Mouse (Mus musculus): ENCODE results near the gene Rgs6. TPM values are rescaled to one million over a fixed set of nuclear protein-coding genes. Genes with fewer than 3 reads are reported as not detected.

Rgs6 gene
- polyA plus RNA-seq, 1 experiment from 2014 or later, result 1.9 TPM

GRCm38 (mm10) chr12:82757367-82757766 is 169.3 kb downstream of the Rgs6 start:
- POLR2A ChIA-PET, result no interaction called here

DNA sequence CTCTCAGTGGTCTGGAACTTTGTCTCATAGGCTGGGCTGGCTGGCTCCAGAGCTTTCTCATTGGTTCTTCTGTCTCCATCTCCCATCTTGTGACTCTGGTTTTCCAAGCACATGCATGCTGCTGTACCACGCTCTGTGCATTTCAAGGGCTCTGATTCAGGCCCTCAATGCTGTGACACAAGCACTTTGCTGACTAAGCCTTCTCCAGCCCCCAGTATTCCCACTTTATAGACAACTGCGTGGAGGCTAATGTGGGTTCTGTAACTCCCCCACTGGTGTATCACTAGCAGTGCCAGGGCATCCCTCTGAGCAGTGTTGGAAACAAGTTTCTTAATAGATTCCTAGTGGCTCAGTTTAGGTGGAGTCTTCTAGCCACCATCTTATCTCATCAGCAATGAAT is 174.0 kb downstream of the Rgs6 start:
- in situ Hi-C loops (cut with MboI; ENCODE audit: low pct_unique_long_range_greater_than_20kb), result no loop called here
- no peaks in the 10 kb centered on the region for H3K27me3 ChIP-seq
- no peak for DNase-seq (ENCODE audit: low read depth, low spot score)
- POLR2A ChIA-PET, result no interaction called here
- no peak for TF ChIP-seq CTCF (IDR thresholded peaks at IDR 0.05)
- CTCF ChIA-PET, result no interaction called here
- no peak for ATAC-seq

More at GRCm38 (mm10) chr12:82757367-82757766, 169.3 kb downstream of the Rgs6 start:
- CTCF ChIA-PET, result no interaction called here
- DNase-seq (ENCODE audit: low read depth, low spot score) (no peak), ATAC-seq (no peak)
- no peak for TF ChIP-seq CTCF (IDR thresholded peaks at IDR 0.05)
- no peaks in the 10 kb centered on the region for H3K27me3 ChIP-seq
- in situ Hi-C loops (cut with MboI; ENCODE audit: low pct_unique_long_range_greater_than_20kb), result no loop called here

- ChIA-PET POLR2A (no interaction called here), CTCF (interaction anchor here (1.4 kb wide), 1 partner anchor 41 kb away, joined by 3 read pairs; no protein-coding TSS in a partner anchor)
- no peak for TF ChIP-seq CTCF (IDR thresholded peaks at IDR 0.05)
- in situ Hi-C loops (cut with MboI; ENCODE audit: low pct_unique_long_range_greater_than_20kb), result no loop called here
- no peak for DNase-seq (ENCODE audit: low read depth, low spot score)
- no peaks in the 10 kb centered on the region for H3K27me3 ChIP-seq
- no peak for ATAC-seq
Observed at GRCm38 (mm10) chr12:82768726-82769125, 180.6 kb downstream of the Rgs6 start.

GRCm38 (mm10) chr12:82772215-82772614 is 184.1 kb downstream of the Rgs6 start:
- ChIA-PET POLR2A (no interaction called here), CTCF (no interaction called here)
- ATAC-seq, result no peak
- in situ Hi-C loops (cut with MboI; ENCODE audit: low pct_unique_long_range_greater_than_20kb), result no loop called here
- no peaks in the 10 kb centered on the region for H3K27me3 ChIP-seq
- peak; percentile 39 for TF ChIP-seq CTCF (IDR thresholded peaks at IDR 0.05)
- DNase-seq (ENCODE audit: low read depth, low spot score), result no peak

- ATAC-seq (no peak), DNase-seq (ENCODE audit: low read depth, low spot score) (no peak)
- CTCF ChIA-PET, result interaction anchor here (1.5 kb wide), 1 partner anchor 17 kb away, joined by 3 read pairs; no protein-coding TSS in a partner anchor
- no peak for TF ChIP-seq CTCF (IDR thresholded peaks at IDR 0.05)
- H3K27me3 ChIP-seq, result no peaks in the 10 kb centered on the region
- POLR2A ChIA-PET, result no interaction called here
- in situ Hi-C loops (cut with MboI; ENCODE audit: low pct_unique_long_range_greater_than_20kb), result no loop called here
Observed at GRCm38 (mm10) chr12:82774576-82774975, 186.5 kb downstream of the Rgs6 start.

- no peak for DNase-seq (ENCODE audit: low read depth, low spot score)
- CTCF ChIA-PET, result no interaction called here
- POLR2A ChIA-PET, result no interaction called here
- ATAC-seq, result no peak
- no peaks in the 10 kb centered on the region for H3K27me3 ChIP-seq
- in situ Hi-C loops (cut with MboI; ENCODE audit: low pct_unique_long_range_greater_than_20kb), result no loop called here
- TF ChIP-seq CTCF (IDR thresholded peaks at IDR 0.05), result no peak
Observed at GRCm38 (mm10) chr12:82776686-82777085, 188.6 kb downstream of the Rgs6 start.

GRCm38 (mm10) chr12:82780936-82781335 is 192.8 kb downstream of the Rgs6 start:
- in situ Hi-C loops (cut with MboI; ENCODE audit: low pct_unique_long_range_greater_than_20kb), result no loop called here
- no peak for DNase-seq (ENCODE audit: low read depth, low spot score)
- CTCF ChIA-PET, result no interaction called here

DNA sequence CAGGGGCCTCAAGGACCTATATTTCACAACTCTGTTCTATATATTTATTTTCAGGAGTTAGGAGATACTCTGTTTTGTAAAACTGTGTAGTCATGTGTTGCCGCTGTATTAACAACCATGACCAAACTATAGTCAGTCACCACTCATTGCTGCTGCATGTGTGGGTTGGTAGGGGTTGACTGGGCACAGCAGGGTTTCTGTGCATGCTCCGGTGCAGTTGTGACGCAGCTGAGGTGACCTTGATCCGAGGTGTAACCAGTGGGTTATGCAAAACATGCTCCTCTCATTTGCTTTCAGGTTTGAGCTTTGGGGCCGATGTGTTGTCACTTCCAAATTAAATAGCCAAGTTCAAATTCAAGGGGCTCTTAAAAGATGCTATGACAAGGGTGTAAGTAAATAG is 193.3 kb downstream of the Rgs6 start:
- ATAC-seq (no peak), DNase-seq (ENCODE audit: low read depth, low spot score) (no peak)
- in situ Hi-C loops (cut with MboI; ENCODE audit: low pct_unique_long_range_greater_than_20kb), result no loop called here
- ChIA-PET CTCF (no interaction called here), POLR2A (no interaction called here)
- TF ChIP-seq CTCF (IDR thresholded peaks at IDR 0.05), result no peak
- no peaks in the 10 kb centered on the region for H3K27me3 ChIP-seq

More at GRCm38 (mm10) chr12:82780936-82781335, 192.8 kb downstream of the Rgs6 start:
- no peaks in the 10 kb centered on the region for H3K27me3 ChIP-seq
- TF ChIP-seq CTCF (IDR thresholded peaks at IDR 0.05), result no peak
- no peak for ATAC-seq
- POLR2A ChIA-PET, result no interaction called here

- no peak for TF ChIP-seq CTCF (IDR thresholded peaks at IDR 0.05)
- DNase-seq (ENCODE audit: low read depth, low spot score) (no peak), ATAC-seq (no peak)
- in situ Hi-C loops (cut with MboI; ENCODE audit: low pct_unique_long_range_greater_than_20kb), result no loop called here
- POLR2A ChIA-PET, result no interaction called here
- CTCF ChIA-PET, result no interaction called here
- no peaks in the 10 kb centered on the region for H3K27me3 ChIP-seq
Observed at GRCm38 (mm10) chr12:82792122-82792521, 204.0 kb downstream of the Rgs6 start.

GRCm38 (mm10) chr12:82799892-82800291 is 211.8 kb downstream of the Rgs6 start:
- POLR2A ChIA-PET, result no interaction called here
- DNase-seq (ENCODE audit: low read depth, low spot score) (no peak), ATAC-seq (no peak)
- H3K27me3 ChIP-seq, result no peaks in the 10 kb centered on the region
- in situ Hi-C loops (cut with MboI; ENCODE audit: low pct_unique_long_range_greater_than_20kb), result no loop called here
- no peak for TF ChIP-seq CTCF (IDR thresholded peaks at IDR 0.05)
- CTCF ChIA-PET, result no interaction called here

- CTCF ChIA-PET, result no interaction called here
- ATAC-seq, result no peak
- in situ Hi-C loops (cut with MboI; ENCODE audit: low pct_unique_long_range_greater_than_20kb), result no loop called here
- no peak for TF ChIP-seq CTCF (IDR thresholded peaks at IDR 0.05)
- H3K27me3 ChIP-seq, result no peaks in the 10 kb centered on the region
- POLR2A ChIA-PET, result no interaction called here
- DNase-seq (ENCODE audit: low read depth, low spot score), result no peak
Observed at GRCm38 (mm10) chr12:82801736-82802135, 213.6 kb downstream of the Rgs6 start.

- POLR2A ChIA-PET, result no interaction called here
Observed at GRCm38 (mm10) chr12:82802711-82803110, 214.6 kb downstream of the Rgs6 start.

More at GRCm38 (mm10) chr12:82802711-82803110, 214.6 kb downstream of the Rgs6 start:
- no peaks in the 10 kb centered on the region for H3K27me3 ChIP-seq
- ATAC-seq (no peak), DNase-seq (ENCODE audit: low read depth, low spot score) (no peak)
- CTCF ChIA-PET, result interaction anchor here (1.5 kb wide), 1 partner anchor 18 kb away, joined by 3 read pairs; no protein-coding TSS in a partner anchor
- in situ Hi-C loops (cut with MboI; ENCODE audit: low pct_unique_long_range_greater_than_20kb), result no loop called here
- TF ChIP-seq CTCF (IDR thresholded peaks at IDR 0.05), result no peak

Measured in Patski (cell line).